Mouse (Mus musculus) gastrocnemius, postnatal 36 days (tissue): ENCODE data around the gene Nadk2. TPM values are rescaled to one million over a fixed set of nuclear protein-coding genes. Genes with fewer than 3 reads are reported as not detected.
A peak's percentile ranks its signal among the peaks of the same experiment; 100 is the strongest.

ENCODE experiments used
- DNase-seq, 2 experiments: peaks; one replicate each; pipeline ENCODE4 v3.0.0; 2022
- intact Hi-C: fragments of 180-260 bp; cut with DNase I; formaldehyde crosslinking; loops from one replicate; pipeline ENCODE4 v1.15.1; 2025
- long read RNA-seq, 2 experiments: library from polyadenylated mRNA; stranded (forward); transcript quantifications; one replicate each; pipeline ENCODE4 v2.0.0; 2021
- total RNA-seq, 2 experiments: library from RNA; stranded (reverse); gene quantifications; 2 replicates each; pipeline ENCODE4 v1.2.3; 2021

Nadk2 gene
- 10 to 100 TPM; 28.4 to 37.8 TPM for total RNA-seq
- long read RNA-seq, experiment 1, full-length matches to known transcripts, result 9 of 20 reads
- long read RNA-seq, experiment 1, partial matches to known transcripts, result 2 of 20 reads
- long read RNA-seq, experiment 1, other reads (novel, unspliced or antisense), result 9 of 20 reads
- long read RNA-seq, experiment 2, full-length matches to known transcripts, result 17 of 34 reads
- long read RNA-seq, experiment 2, partial matches to known transcripts, result 4 of 34 reads
- long read RNA-seq, experiment 2, other reads (novel, unspliced or antisense), result 13 of 34 reads

DNA sequence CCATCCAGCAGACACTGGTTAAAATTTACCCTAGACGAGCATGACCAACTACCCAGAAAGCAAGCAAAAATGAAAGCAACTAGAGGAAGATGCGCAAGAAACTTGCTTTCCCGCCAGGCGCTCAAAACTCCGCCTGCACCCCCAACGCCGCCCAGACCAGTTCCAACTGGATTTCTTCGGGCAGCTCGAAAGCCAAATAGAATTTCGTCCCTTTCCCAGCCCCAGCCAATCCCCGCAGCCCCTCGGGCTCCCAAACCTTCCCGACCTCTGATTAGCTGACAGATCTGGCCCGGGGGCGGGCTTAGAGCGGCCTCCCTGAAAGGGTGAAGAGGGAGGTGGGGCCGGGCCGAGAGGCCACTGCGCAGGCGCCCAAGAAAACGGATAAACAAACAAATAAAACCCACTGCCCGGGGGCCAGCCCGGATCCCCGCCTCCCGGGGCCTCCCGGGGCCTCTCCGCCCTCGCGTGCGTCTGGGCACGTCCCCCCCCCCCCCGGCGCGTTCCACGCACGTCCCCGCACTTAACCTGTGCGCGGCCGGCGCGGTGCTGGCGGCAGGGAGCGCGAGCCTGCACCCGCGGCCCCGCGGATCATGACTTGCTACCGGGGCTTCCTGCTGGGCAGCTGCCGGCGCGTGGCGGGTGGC is at the start of gene Nadk2:
Gene Nadk2, plus strand, starts transcription at position 349 of the 644 bp plus-strand sequence.
- intact Hi-C loops, result no loop called here
- DNase-seq, result peak; percentile 97 to 99

DNA sequence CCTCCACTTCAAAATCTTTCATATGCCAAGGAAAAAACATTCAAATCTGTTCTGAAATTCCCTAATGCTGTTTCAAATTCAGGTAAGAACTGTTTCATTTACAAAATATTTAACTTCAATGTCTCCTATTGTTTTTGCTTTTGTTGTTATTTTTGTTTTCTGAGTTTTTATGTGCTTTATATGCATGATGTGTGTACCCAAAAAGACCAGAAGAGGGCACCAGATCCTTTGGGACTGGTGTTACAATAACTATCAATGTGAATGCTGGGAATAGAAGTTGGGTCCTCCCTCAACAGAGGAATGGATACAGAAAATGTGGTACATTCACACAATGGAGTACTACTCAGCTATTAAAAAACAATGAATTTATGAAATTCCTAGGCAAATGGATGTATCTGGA is 15.4 kb upstream of the Nadk2 start:
- intact Hi-C loops, result no loop called here
- no peak for DNase-seq

DNA sequence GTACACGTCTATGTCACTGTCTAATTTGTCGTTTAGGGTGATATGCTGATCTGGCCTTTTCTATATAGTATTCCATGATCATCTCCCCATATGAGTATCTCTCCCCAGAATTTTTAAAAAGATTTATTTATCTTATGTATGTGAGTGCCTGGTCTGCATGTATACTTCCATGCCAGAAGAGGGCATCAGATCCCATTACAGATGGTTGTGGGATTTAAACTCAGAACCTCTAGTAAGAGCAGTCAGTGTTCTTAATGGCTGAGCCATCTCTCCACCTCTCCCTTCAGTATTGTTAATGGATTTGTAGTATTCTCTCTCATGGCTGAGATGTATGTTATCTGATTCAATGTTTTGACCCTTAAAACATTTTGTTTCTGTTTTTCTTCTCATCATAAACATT is 11.2 kb upstream of the Nadk2 start:
- DNase-seq, result no peak

DNA sequence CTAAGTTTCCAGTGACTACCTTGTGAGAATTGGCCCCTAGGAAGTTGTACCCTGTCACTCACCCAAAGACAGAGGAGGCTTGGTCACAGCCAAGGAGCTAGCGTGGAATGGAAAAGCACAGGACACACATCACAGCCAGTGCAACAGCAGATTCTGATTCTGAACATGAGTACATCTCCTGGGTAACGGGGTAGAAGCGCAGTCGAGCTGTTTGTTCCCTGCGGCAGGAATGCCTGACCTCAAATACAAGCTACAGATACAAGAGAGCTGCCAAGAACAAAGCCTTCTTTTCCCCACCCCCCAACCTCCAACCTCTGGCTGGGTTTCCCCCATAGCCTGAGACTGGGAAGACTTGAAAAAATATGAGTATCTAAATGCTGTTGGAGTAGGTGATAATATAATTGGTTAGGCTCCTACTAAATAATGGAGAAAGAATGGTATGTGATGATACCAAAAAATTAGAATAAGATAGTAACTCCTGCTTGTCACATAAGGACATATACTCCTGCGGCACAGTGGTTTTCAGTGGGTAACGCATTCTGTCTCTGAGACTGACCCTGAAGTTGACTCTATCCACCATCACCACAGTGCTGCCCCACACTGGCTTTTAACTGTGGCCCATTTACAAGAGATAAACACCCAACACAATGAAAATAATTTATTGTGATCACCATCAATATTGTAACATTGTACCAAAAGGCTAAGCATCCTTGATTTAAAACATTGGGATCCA is 9.7 kb upstream of the Nadk2 start:
- intact Hi-C loops, result no loop called here
- DNase-seq, result no peak

More for the DNA sequence above, 11.2 kb upstream of the Nadk2 start:
- intact Hi-C loops, result no loop called here

DNA sequence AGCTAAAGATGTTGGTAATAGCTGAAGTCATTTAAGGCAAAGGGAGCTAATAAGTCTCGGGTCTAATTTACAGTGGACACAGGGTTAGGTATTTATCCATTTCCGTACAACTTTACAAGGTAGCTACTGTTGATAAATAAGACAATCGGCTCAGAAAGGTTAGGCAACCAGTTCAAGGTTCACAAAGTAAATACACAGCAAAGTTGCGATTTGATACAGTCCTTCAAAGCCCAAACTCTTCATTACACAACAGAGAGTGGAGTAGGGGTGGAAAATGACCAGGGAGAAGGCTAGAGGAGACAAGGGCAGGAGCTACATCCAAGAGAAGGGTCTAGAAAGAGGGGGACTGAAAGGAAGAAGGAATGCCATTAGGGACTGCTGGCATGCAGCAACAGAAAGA is 2.2 kb upstream of the Nadk2 start:
- intact Hi-C loops, result no loop called here
- DNase-seq, result no peak

DNA sequence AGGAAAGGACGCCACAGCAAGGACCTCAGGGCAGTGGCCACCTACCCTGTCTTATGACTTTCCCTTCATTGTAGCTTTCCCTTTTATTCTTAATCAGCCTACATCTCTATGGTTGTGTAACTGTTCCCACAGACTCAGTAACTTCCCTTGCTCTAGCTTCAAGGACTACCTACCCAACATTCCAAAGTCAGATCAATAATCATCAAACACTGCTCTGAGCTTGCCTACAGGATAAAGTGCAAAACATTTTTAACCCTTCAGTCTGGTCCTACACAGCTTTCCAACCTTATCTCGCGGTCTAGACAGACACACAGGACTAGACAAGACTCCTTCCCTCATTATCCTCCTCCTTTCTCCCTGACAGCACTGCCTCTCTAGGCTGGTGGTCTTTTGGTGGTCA is 707 bp upstream of the Nadk2 start:
- intact Hi-C loops, result no loop called here
- no peak for DNase-seq

DNA sequence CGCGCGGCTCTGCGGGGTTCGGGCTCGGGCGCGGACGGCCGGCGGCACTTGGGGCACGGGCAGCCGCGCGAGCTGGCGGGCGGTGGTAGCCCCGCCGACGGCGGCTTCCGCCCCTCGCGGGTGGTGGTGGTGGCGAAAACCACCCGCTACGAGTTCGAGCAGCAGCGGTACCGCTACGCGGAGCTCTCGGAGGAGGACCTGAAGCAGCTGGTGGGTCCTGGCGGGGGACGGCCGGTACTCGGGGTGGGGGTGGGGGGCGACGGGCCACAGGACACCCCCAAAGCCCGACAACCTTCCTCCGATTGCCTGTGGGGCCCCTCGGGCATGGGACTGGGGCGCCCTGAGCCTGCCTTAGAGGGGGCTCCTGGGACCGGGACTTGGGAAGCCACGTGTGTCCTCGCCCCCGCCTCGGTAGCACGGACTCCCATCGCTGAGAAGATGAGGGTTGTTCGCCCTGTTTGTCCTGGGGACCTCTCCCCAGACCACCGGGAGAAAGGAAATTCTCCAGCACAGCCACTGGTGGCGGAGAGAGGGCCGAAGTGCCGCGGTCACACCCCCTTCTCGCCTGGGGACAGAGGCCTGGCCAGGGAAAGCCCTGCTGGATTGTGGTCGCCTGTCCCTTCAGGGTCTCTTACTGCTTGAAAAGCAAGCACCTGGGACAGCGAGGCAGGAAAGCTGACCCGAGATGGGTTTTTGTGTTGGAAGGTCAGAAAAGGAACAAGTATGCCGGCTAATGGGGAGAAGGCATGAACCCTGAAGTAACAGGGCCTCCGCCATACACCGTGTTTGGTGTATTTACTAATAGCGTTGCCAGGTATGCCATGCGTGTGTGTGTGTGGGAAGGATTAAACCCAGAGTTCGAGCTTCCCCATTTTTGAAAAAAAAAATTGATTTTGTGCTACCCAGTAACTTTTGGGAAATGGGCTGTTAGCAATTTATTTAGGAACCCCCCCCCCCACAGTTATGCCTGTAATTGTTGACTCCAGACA is 790 bp downstream of the Nadk2 start:
- peak in 1 of 2 experiments; percentile 39 for DNase-seq
- intact Hi-C loops, result no loop called here

DNA sequence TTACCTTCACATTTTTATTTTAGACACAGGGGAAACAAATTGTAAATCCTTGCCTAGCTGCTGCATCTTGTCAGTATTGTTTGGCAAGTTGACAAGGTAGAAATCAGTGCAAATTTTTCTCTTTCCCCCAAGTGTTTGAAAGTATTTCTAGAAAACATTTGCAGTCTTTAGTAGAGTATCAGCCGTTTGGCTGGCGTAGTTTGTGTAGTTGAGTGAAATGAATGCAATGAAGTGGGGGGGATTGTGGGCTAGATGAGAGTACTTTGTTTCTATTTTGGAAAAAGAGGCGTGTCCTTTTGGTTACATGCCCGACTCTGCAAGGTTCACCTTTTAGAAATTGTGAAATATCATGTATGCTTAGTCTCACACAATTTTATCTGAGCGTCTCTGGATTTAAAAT is 1.6 kb downstream of the Nadk2 start:
- intact Hi-C loops, result no loop called here
- no peak for DNase-seq

DNA sequence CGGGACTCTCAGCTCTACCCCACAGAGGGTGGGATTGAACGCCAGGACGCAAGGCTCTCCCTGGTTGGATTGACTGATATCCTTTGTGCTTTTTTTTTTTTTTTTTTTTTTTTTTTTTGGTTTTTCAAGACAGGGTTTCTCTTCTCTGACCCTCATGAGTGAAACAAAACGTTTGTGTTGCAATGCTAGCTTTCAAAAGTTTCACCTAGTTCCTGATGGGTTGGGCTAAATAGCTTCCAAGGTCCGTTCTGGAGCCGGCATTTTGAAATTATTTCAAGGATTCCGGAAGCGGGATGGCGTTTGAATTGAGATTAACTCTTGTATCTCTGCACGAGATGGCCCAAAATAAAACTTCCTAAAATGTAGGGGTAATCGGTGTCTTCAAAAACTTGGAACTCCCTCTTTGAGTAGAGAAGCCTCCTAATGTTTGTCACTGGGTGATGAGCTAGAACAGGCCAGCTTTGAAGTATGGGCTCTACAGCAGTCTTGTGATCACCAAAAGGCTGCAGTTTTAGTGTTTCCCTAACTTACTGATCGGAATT is 2.1 kb downstream of the Nadk2 start:
- intact Hi-C loops, result no loop called here
- no peak for DNase-seq

DNA sequence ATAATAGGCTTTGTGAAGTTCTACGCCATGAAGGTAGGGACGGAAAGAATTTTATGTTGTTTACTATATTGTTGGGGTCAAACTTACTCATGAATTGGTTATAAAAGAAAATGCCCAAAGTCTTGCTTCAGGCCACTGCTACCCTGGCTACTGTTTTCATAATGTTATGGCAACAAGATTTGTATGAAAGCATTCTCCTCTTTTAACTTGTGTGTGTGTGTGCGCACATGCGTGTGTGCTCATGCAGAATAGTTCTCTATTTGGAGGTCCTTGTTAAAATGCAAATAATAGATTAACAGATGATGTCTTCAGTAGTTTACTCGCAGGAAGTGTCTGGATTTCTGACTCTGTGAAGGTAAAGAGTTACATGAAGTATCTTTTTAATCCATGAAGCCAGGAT is 2.6 kb downstream of the Nadk2 start:
- intact Hi-C loops, result no loop called here

DNA sequence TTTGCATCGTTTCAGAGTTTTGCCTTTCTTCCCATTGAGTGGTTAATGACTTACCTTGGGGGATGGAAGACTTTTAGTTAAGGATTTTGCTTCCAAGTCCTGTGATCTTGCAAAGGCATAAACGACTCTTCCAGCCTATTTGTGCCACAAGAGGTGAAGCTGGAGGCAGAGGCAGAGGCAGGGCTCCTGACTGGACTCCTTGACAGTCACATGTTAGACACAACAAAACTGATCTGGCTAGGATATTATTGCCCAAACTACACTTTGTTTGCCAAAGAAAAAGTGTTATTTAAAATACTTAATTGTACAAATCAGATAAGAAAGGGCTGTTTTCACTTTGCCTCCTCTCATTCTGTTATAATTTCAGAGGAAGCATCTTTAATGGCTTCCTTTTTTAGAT is 3.1 kb downstream of the Nadk2 start:
- intact Hi-C loops, result no loop called here
- no peak for DNase-seq

More for the DNA sequence above, 2.6 kb downstream of the Nadk2 start:
- no peak for DNase-seq

DNA sequence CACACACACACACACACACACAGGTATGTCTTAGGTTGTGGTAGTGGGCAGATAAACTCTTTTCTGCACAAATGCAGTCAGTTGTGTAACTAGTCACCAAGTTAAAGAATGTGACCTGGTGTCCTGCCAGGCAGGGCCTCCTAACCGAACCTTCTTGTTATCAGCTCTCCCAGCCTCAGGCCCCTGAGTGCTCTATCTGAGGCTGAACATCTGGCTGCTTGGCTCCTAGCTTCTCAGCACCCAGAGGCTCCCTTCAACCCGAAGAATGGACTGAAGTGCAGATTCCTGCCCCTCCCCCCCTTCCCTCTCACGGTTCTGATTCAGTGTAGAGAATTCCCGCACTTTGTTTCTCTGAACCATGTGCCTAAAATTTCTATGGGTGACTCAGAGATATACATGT is 3.6 kb downstream of the Nadk2 start:
- intact Hi-C loops, result no loop called here

DNA sequence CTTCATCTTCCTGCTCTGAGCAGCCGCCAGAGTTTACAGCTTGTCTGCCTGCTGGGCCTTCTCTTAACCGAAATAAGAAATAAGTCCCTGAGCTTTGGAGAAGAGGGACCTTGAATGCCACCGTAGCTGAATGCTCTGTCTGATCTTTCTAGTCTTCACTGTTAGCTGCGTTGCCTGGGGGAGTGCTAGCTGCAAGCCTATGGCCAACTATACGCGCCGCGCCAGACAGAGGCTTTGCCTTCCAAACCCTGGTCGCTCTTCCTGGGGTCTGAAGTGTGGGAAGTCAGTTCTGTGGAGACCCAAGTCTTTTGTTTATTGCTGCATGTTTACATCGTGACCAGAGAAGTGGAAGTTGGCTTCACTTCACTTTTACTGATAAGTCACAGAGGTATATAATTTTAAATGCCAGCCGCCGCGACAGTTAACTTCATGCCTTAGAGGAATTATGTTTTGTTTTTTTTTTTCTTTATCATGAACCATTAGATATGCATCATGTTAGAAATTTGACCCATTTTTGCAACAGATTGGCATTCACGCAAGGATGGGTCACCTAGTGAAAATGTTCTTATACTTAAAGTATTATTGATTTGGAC is 4.6 kb downstream of the Nadk2 start:
- intact Hi-C loops, result no loop called here
- no peak for DNase-seq

More for the DNA sequence above, 3.6 kb downstream of the Nadk2 start:
- no peak for DNase-seq

DNA sequence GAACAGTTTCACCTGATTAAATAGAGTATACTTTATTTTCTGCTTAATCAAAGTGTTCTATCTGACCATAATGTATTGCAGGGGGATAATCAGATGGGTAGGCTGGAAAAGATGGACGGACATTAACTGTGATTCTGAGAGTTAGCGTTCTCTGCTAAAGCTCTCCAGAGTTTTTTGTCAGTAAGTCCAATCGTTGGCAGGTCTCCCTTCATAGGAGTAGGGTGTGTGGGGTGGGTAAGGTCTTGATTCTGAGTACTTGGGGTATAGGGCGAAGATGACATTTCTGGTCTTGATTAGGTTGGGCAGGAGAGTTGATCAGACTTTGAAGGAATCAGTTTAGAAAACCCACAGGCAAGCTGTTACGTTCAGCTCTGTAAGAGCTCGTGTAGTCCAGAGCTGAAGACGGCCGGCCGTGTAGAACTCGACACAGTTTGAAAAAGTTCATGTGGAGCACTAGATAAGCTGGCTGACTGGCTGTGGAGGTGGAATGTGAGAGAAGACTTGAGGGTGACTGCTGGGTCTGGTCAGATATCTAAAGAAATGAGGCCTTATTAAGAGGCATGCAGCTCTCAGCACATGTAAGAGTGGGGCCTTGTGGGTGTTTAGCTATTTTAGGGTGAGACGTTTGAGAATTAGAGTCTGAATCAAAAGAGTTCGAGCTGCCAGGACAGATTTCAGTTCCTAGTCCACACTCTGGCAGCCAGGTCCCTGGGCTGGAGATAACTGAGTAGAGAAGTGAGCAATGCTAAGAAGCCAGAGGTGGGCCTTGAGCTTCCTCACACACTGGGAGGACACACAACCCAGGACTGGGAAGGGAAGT is 7.6 kb downstream of the Nadk2 start:
- intact Hi-C loops, result no loop called here
- DNase-seq, result no peak

DNA sequence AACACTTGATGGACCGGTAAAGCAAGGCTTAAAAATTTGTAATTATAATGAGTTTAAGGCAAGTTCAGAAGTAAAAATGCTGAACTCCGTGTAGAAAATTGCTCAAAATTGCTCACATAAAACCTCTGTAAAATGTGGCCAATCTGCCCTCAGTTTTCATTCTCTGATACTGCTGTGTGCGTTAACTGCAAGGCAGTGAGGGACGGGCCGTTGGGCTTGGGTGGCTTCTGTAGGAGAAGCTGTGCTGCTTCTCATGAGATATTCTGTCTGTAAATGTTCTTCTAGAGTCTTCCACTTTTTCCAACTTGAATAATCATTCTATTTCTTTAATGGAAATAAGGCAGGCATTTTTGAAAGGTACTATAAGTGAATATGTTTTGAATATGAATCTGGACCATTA is 8.6 kb downstream of the Nadk2 start:
- intact Hi-C loops, result no loop called here
- DNase-seq, result no peak

DNA sequence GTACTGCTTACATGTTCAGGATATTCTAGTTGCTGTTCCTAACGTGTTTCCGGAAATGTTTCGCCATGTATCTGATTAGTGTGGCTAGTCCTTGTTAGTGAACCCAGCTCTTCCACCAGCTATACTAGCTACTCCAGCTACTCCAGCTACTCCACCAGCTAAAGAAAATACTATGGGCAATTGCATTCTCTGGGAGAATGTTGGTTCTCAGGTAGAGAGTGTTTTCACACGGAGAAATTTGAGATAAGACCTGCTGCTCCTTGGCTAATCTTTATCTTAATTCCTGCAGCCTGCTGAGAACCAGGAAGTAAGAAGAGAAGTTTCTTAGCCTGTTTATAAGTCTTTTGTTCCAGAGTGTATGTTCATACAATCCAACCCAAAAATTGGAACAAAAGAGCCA is 9.1 kb downstream of the Nadk2 start:
- intact Hi-C loops, result no loop called here
- no peak for DNase-seq

DNA sequence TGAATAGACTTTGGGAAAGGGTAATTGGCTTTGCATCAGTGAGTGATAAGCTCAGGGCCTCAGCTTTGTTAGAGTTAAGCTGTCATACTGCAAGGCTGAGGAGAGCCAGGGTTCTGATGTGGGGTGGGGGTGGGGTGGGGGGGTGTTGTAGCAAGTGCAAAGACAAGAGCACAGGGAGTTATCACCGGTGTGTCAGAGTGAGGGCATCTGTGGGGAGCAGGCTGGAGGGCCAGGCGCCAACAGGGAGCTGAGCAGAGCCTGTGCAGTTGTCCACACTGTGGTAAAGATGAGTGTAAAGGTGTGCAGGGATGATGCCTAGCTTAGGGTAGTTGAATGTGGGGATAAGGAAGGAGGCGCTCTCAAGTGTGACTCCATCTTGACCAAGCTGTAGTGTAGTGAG is 10.2 kb downstream of the Nadk2 start:
- intact Hi-C loops, result no loop called here
- DNase-seq, result no peak

DNA sequence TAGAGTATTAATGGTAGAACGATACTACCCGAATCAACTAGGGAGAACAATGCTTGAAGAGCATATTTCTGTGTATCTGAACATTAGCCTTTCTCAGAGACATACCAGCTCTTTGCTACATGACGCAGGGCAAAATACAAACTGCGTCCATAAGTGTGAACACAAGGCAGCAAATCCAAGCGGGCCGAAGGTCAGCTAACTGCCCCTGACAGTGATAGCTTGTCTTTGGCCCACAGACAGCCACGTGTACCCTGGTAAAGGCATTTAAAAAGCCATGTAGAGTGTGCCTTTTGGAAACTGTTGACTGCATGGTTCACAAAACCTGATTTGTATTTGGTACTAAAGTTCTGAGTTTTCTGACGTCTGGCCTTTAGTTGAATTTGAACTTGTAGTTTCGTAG is 11.7 kb downstream of the Nadk2 start:
- DNase-seq, result no peak
- intact Hi-C loops, result no loop called here

DNA sequence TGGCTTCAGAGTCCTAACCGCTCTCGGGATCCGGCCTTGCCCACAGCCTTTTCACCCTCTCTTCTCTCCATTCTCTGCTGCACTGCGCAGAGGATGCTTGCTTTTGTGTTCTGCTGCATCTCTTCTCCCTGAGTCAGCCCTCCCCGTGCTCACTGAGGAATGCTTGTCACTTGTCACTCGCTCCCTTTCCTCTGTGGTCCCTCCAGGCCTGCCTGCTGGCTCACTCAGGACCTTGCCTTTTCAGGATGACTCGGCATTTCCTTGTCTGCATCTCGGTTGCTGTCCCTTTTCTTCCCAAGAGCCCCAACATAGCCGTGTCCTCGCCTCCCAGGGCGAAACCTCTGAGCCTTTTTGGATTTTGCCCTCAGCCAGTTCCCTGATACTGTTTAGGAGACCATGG is 15.8 kb downstream of the Nadk2 start:
- intact Hi-C loops, result no loop called here
- no peak for DNase-seq
